Mouse (Mus musculus): ENCODE measurements at regions not wholly inside any gene's neighbourhood (a gene's known extent, or its start where the extent isn't known, plus 50 kb on each side); places are given as distances from the start of the nearest gene placed in this dataset.

DNA sequence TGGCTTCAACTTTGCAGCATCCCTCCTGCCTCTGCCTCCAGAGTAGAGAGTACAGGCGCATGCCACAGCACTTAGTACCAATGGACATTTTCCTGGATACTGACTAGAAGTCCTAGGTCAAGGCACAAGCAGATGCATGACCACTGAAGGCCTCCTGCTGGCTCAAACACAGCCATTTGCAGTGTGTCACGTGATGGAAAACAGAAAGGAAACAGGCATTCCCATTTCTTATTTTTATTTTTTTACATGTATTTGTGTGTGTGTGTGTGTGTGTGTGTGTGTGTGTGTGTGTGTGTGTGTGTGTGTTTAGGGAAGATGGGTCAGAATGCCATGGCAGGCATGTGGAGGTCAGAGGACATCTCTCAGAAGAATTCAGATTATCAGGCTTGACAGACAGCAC, 65.6 kb downstream of the Thap12 start:
- WGBS = 76% methylated on average over 2 of the region's 2 CpGs

DNA sequence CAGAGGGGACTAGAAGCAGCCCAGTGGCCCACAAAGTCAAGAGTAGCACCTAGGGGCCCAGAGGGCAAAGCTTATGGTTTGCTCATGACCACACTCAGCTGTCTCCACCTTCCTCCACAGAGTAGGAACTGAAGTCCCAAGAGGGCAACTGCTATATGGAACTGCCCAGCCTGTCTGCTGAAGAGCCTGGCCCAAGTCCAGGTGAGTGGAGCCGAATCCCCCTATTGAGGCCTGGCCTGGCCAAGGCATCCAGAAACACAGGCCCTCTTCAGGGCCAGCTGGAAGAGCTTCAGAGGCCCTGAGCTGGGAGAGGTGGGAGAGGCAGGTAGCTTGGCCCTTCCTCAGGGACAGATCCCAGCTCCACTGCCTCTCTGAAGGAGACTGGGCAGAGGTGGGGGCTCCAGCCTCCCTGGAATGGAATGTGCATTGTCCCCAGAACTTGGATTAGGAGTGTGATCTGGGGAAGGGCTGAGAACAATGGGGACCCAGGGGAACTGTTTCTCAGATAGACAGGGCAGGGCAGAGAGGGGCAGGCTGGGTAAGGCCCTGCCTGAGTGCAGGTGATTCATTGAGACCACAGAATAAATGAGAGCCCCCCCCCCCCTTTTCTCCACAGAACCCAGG, 65.7 kb upstream of the Wnt11 start:
- Histone ChIP-seq H3K9ac (no peak overlapping the region), H3K4me3 (no peak overlapping the region), H3K4me1 (peaks cover 33% of the 10 kb centered on the region), H3K27me3 (no peaks in the 10 kb centered on the region), H3K27ac (peak overlapping the region; percentile 65; the same call in 1 of the 2 replicates), H3K36me3 (no peaks in the 10 kb centered on the region), H3K9me3 (no peaks in the 10 kb centered on the region), H3K4me2 (no peak overlapping the region)
- peak; percentile 30; the same call in 1 of the 2 replicates for ATAC-seq (ENCODE audit: insufficient number of reproducible peaks, low FRiP score, low TSS enrichment, low read depth)
- WGBS = 21% methylated on average over 1 of the region's 1 CpGs

More for the DNA sequence above, 65.6 kb downstream of the Thap12 start:
- Histone ChIP-seq H3K27ac (no peak overlapping the region), H3K9me3 (no peaks in the 10 kb centered on the region), H3K4me2 (no peak overlapping the region), H3K27me3 (no peaks in the 10 kb centered on the region), H3K36me3 (no peaks in the 10 kb centered on the region), H3K4me1 (peaks cover 36% of the 10 kb centered on the region), H3K9ac (no peak overlapping the region), H3K4me3 (no peak overlapping the region)
- no peak for ATAC-seq (ENCODE audit: insufficient number of reproducible peaks, low FRiP score, low TSS enrichment, low read depth)

DNA sequence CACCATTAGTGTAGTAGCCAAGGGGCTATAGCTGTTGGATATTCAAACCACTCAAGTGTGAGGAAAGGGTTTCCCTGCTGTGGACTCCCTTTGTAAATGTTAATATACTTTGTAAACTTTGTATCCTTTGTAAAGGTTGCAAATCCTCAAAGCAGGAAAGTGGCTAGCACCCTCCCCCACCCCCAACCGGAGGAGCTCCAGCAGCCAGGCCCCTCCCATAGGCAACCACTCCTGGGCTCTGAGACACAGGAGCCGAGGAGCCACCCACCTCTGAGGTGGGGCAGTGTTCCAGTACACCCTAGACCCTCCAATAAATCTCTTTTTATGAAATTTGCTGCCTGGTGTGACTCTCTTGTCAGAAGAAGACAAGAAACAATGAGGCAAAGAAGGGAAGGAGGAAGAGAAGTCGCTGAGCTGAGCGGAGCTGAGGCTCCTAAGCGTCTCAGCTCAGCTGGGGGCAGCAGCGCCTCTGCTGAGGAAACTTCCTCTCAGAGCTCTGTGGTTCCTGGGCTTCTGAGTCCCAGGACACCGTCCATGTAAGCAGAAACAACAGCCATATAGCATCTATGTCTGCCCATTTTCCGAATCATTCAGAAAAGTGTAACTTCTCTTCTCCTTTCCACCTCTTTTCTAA, 64.5 kb upstream of the Wnt11 start:
- no peak overlapping the region for H3K4me3 ChIP-seq
- H3K27me3 ChIP-seq = no peaks in the 10 kb centered on the region
- peaks cover 33% of the 10 kb centered on the region for H3K4me1 ChIP-seq
- no peaks in the 10 kb centered on the region for H3K36me3 ChIP-seq
- H3K4me2 ChIP-seq = no peak overlapping the region
- no peak for ATAC-seq (ENCODE audit: insufficient number of reproducible peaks, low FRiP score, low TSS enrichment, low read depth)
- H3K9me3 ChIP-seq = no peaks in the 10 kb centered on the region
- H3K27ac ChIP-seq = peak overlapping the region; percentile 48
- no peak overlapping the region for H3K9ac ChIP-seq
- WGBS = 13% methylated on average over 8 of the region's 8 CpGs

DNA sequence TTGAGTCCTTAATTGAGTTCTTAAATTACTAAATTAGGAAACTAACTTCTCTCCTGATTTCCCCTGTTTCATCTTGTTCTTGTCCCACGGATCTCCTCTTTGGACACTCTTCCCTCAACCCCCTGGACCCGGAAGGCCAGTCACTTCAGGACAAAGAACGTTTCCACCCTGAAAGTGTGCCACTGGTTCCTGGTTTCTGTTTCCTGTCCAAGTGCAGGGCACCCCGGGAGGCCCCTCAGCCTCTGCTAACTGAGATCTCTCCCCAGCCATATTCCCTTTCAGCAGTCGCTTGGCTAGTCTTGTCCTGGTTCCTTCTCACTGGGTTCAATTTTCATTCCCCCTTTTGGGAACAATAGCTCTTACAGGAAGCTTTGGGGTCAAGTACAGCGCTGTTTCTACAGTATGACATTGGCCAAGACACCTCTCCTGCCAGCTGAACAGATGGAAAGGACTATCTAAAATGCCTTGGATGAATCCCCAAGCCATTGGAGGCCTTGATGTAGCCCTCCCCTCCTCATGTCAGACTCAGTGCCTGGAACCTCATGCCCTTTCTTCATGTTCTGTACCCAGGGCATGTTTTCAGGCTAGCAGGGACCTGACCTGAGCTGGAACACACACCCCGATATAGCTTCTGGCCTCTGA, 63.7 kb upstream of the Wnt11 start:
- H3K9ac ChIP-seq = no peak overlapping the region
- H3K4me1 ChIP-seq = peaks cover 33% of the 10 kb centered on the region
- no peak overlapping the region for H3K4me2 ChIP-seq
- WGBS = 47% methylated on average over 7 of the region's 7 CpGs
- no peaks in the 10 kb centered on the region for H3K9me3 ChIP-seq
- H3K27me3 ChIP-seq = no peaks in the 10 kb centered on the region
- no peaks in the 10 kb centered on the region for H3K36me3 ChIP-seq
- no peak overlapping the region for H3K4me3 ChIP-seq
- H3K27ac ChIP-seq = no peak overlapping the region
- no peak for ATAC-seq (ENCODE audit: insufficient number of reproducible peaks, low FRiP score, low TSS enrichment, low read depth)

DNA sequence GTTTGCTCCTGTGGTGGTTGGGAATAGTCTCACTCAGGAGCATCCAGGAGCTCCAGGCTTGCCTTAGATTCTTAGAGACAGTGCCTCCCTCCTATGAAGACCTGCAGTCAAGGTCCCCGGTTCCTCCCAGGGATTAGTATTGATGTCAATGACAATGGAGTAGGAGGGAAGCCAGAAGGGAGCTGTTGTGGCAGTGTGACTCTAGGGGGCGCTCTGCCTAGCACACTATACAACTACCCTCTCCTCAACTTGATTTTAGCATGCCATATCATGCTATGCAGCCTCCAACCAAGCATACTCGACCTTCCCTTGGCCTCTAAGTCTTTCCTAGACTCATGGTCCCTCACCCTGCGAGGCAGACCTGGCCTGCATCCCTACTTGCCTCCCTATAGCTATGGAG, 60.3 kb upstream of the Wnt11 start:
- ATAC-seq (ENCODE audit: insufficient number of reproducible peaks, low FRiP score, low TSS enrichment, low read depth) = no peak
- WGBS = 60% methylated on average over 4 of the region's 4 CpGs
- no peak overlapping the region for H3K27ac ChIP-seq
- H3K9ac ChIP-seq = no peak overlapping the region
- H3K4me2 ChIP-seq = no peak overlapping the region
- peaks cover 30% of the 10 kb centered on the region for H3K4me1 ChIP-seq
- H3K9me3 ChIP-seq = no peaks in the 10 kb centered on the region
- H3K36me3 ChIP-seq = no peaks in the 10 kb centered on the region
- no peak overlapping the region for H3K4me3 ChIP-seq
- H3K27me3 ChIP-seq = no peaks in the 10 kb centered on the region

DNA sequence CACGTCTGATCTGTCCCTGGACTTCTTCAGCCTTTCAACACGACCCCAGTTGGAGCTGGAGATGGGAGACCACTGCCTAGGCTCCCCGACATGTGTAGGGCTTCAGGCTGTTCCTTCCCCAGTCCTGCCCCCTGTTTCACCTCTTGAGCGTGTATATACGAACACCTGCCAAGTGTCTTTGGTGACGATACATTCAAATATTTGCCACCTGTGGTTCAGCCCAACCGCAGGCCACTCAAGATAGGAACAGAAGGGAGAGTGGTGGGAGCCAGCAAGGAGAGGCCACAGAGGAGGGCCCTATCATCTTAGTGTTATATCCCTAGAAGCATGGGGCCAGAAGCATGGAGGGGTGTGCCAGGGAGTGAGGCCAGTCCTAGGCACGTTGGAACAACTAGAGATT, 59.9 kb upstream of the Wnt11 start:
- 74% methylated on average over 8 of the region's 8 CpGs for WGBS
- H3K9me3 ChIP-seq = no peaks in the 10 kb centered on the region
- no peak for ATAC-seq (ENCODE audit: insufficient number of reproducible peaks, low FRiP score, low TSS enrichment, low read depth)
- H3K4me1 ChIP-seq = peaks cover 26% of the 10 kb centered on the region
- H3K27me3 ChIP-seq = no peaks in the 10 kb centered on the region
- no peak overlapping the region for H3K4me2 ChIP-seq
- no peak overlapping the region for H3K27ac ChIP-seq
- no peak overlapping the region for H3K4me3 ChIP-seq
- no peaks in the 10 kb centered on the region for H3K36me3 ChIP-seq
- H3K9ac ChIP-seq = no peak overlapping the region

DNA sequence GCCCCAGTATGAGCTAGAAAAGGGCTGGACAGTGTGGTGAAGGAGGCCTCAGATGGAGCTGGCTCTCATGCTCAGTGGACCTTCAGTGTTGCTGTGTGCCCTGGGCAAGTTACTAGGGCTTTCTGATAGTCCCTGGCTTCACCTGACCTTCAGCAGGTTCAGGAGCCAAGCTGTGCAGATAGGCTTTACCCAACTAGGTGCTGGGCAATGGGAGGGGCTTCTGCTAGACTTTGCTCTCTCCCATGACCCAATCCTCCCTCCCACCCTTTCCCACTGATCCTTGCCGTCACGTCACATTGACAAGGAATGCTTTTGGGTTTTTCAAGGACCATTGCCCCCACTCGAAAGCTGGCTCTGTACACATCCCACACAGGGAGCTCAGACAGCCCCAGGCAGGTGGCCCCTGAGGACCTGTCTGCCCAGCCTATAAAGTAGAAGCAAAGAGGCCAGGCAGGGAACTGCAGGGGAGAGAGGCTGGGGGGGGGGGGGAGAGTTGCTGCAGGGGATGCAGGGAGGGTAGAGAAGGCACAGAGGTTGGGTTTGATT, 57.5 kb upstream of the Wnt11 start:
- no peak overlapping the region for H3K27ac ChIP-seq
- 40% methylated on average over 3 of the region's 3 CpGs for WGBS

DNA sequence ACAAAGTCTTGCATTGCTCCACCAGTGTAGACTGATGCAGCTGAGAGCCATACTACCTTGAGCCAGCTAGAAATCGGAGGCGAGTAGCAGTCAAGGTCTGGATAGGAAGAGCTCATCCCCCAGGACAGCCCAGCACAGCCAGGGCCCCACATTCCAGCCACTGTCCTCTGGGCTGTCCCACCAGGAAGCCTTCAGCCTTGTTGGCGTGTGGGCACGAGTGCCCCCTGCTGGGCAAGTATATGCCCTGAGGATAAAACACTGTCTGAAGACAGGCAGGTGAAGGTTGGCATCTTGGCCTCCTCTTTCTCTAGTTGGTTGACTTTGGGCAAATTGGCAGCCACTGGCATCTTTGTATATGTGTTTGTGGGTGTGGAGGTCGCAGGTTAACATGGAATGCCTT, 56.0 kb upstream of the Wnt11 start:
- H3K9me3 ChIP-seq = no peaks in the 10 kb centered on the region
- no peak overlapping the region for H3K4me2 ChIP-seq
- 26% methylated on average over 5 of the region's 5 CpGs for WGBS
- no peaks in the 10 kb centered on the region for H3K27me3 ChIP-seq
- H3K9ac ChIP-seq = no peak overlapping the region
- H3K27ac ChIP-seq = no peak overlapping the region
- H3K36me3 ChIP-seq = no peaks in the 10 kb centered on the region
- no peak overlapping the region for H3K4me3 ChIP-seq
- ATAC-seq (ENCODE audit: insufficient number of reproducible peaks, low FRiP score, low TSS enrichment, low read depth) = no peak
- H3K4me1 ChIP-seq = peaks cover 23% of the 10 kb centered on the region

More for the DNA sequence above, 57.5 kb upstream of the Wnt11 start:
- ATAC-seq (ENCODE audit: insufficient number of reproducible peaks, low FRiP score, low TSS enrichment, low read depth) = no peak
- Histone ChIP-seq H3K4me3 (no peak overlapping the region), H3K9me3 (no peaks in the 10 kb centered on the region), H3K4me1 (peaks cover 16% of the 10 kb centered on the region), H3K9ac (no peak overlapping the region), H3K36me3 (no peaks in the 10 kb centered on the region), H3K27me3 (no peaks in the 10 kb centered on the region), H3K4me2 (no peak overlapping the region)

DNA sequence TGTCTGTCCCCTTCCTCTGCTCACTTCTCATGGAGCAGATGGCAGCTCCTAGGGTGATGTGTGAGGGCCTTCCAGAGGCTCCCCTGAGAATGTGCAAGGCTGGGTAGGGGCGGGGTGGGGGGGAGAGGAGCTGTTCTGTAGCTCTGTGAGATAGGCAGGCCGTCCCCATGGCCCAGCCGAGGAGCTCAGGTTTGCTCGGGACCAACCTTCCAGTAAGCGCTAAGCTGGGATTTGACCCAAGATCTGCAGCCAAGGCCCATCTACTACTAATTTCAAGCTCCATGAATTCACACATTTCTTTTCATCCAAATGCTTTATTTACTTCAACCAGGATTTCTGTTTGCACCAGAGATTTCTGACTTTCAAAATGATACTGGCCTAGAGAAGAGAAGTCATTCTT, 51.4 kb upstream of the Wnt11 start:
- ATAC-seq (ENCODE audit: insufficient number of reproducible peaks, low FRiP score, low TSS enrichment, low read depth) = no peak
- H3K4me1 ChIP-seq = peaks cover 35% of the 10 kb centered on the region

DNA sequence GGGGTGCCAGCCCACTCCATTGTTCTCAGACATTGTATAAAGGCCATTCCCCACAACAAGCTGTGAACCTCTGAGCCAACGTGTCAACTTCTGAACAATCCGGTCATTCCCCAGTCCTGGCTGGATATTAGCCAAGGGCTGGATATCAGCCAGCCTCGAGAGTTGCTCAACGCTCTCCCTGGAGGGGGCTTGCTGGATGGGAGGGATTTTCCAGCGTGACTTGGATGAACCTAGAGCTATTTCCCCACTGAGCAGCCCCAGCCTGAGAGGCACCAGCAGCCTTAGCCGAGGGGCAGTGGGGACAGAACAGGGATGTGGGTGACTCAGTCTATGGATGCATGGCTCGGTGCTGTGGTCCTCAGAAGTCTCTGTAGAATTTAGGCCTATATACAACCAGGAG, 51.0 kb upstream of the Wnt11 start:
- Histone ChIP-seq H3K36me3 (no peaks in the 10 kb centered on the region), H3K27me3 (peaks cover 7% of the 10 kb centered on the region; the same call in 1 of the 2 replicates), H3K9ac (no peak overlapping the region), H3K27ac (peak overlapping the region; percentile 87), H3K9me3 (no peaks in the 10 kb centered on the region), H3K4me1 (peaks cover 31% of the 10 kb centered on the region), H3K4me2 (peak overlapping the region; percentile 29), H3K4me3 (no peak overlapping the region)
- peak; percentile 59 for ATAC-seq (ENCODE audit: insufficient number of reproducible peaks, low FRiP score, low TSS enrichment, low read depth)
- WGBS = 13% methylated on average over 7 of the region's 7 CpGs

More for the DNA sequence above, 51.4 kb upstream of the Wnt11 start:
- Histone ChIP-seq H3K9ac (no peak overlapping the region), H3K4me3 (no peak overlapping the region), H3K27ac (peak overlapping the region; percentile 87), H3K9me3 (no peaks in the 10 kb centered on the region), H3K36me3 (no peaks in the 10 kb centered on the region), H3K4me2 (no peak overlapping the region), H3K27me3 (peaks cover 7% of the 10 kb centered on the region; the same call in 1 of the 2 replicates)
- WGBS = 46% methylated on average over 5 of the region's 5 CpGs

DNA sequence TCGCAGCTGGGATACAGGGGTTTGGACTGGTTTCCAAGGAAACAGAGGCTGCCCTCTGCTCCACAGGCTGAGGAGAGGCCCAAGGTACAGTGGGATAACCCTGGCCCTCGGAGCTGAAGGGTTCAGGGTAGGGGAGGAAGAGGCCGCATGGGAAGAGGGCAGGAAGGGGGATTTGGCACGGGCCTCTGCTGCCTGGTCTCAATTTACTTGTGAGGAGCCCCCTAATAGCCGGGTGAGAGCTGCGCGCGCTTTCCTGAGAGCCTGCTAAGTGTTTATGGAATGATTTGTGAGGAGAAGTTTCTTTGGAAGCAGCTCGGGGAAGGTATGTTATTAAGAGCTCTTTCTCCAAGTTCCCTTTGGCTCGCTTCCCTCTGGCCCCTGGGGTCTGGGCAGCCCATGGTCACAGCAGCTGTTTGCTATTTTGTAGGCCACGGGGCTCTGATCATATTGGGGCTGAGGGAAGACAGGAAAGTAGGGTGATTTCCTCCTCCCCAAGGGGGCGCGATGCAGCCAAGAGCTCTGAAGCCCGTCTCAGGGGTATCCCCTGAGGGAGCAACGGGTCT, 50.5 kb upstream of the Wnt11 start:
- no peaks in the 10 kb centered on the region for H3K36me3 ChIP-seq
- 20% methylated on average over 15 of the region's 15 CpGs for WGBS
- H3K4me3 ChIP-seq = no peak overlapping the region
- peak overlapping the region; percentile 87 for H3K27ac ChIP-seq
- ATAC-seq (ENCODE audit: insufficient number of reproducible peaks, low FRiP score, low TSS enrichment, low read depth) = peak; percentile 76
- H3K9ac ChIP-seq = no peak overlapping the region
- H3K9me3 ChIP-seq = no peaks in the 10 kb centered on the region
- peak overlapping the region; percentile 29 for H3K4me2 ChIP-seq
- H3K4me1 ChIP-seq = peaks cover 30% of the 10 kb centered on the region
- peaks cover 7% of the 10 kb centered on the region; the same call in 1 of the 2 replicates for H3K27me3 ChIP-seq

All from limb, embryonic 15.5 days (tissue).